Mouse (Mus musculus) liver, embryonic 14.5 days (tissue): ENCODE data around the gene Csad.

Source experiments
- CTCF ChIP-seq: IDR thresholded peaks from 2 replicates; pipeline ENCODE4 v1.5.1; 2016; ENCODE audit warnings: antibody characterized with exemption, low read depth, control low read depth
- EP300 ChIP-seq: IDR thresholded peaks from 2 replicates; pipeline ENCODE4 v1.6.1; 2016; ENCODE audit warnings: antibody characterized with exemption, low read depth

- no peak for TF ChIP-seq EP300
- TF ChIP-seq CTCF, result no peak
These were observed 16.4 kb downstream of the Csad start for GRCm38 (mm10) chr15:102188096-102188495.
